Mouse (Mus musculus) E14TG2a.4 (cell line): ENCODE data around the gene Cnot6.

Experiments used
- CTCF ChIP-seq: conservative IDR thresholded peaks from 2 replicates; pipeline ENCODE4 v1.5.1; 2014; ENCODE audit warnings: low read length
- POU5F1 ChIP-seq: IDR thresholded peaks from 2 replicates; pipeline ENCODE4 v1.6.1; 2014; ENCODE audit warnings: low read length, borderline replicate concordance

GRCm38 (mm10) chr11:49625863-49626262 lies 86.7 kb downstream of the Cnot6 start:
- no peak; the same call in 1 of the 2 replicates for TF ChIP-seq CTCF
- TF ChIP-seq POU5F1, result no peak
